Mouse (Mus musculus) c-Kit-positive CD71-negative TER-119-negative erythroid progenitor cells, embryonic 14.5 days (primary cell): ENCODE results near the gene 1520401A03Rik.

ENCODE experiments used
- DNase-seq: peaks from one replicate; pipeline ENCODE4 v3.0.0-alpha.2; 2013; ENCODE audit warnings: low read depth

The 1520401A03Rik gene

DNA sequence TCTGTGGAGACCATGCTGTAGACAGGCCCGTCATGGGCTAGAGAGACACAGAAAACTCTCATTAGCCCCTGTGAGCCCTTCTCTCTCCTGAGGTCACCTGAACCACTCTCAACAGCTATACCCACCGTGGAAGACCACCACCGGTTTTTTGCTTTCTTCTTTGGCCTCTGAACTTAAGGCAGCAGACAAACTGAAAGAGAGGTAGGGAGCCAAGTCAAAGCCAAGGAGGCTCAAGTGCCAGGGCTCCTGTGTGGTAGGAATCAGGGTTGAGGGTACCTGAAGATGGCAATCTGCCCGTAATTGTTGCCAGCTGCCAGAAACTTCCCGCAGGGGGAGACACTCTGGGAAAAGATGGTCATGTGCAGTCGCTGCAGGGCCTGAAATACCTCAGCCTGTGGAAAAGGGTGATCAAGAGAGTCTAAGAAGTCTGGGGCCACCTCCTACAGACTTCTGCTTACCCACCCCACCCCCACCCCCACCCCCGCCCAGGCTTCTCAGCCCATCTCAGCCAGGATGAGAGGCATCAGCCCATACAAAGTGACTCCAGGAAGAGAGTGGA, 52.0 kb downstream of the 1520401A03Rik start:
- DNase-seq, result no peak

DNA sequence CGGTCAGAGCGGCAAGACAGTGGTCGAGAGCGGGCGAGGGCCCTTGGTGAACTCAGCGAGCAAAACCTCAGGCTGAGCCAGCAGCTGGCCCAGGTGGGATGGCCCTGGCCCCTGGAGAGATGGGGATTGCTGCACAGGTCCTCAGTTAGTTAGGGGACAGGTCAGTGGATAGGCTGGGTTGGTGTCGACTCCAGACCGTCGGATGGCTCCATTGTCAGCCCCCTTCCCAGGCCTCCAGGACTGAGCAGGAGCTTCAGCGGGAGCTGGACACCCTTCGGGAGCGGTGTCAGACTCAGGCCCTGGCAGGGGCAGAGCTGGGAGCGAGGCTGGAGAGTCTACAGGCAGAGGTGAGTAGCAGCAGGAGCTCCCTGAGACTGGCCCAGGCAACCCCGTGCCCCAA, 57.1 kb downstream of the 1520401A03Rik start:
- no peak for DNase-seq

DNA sequence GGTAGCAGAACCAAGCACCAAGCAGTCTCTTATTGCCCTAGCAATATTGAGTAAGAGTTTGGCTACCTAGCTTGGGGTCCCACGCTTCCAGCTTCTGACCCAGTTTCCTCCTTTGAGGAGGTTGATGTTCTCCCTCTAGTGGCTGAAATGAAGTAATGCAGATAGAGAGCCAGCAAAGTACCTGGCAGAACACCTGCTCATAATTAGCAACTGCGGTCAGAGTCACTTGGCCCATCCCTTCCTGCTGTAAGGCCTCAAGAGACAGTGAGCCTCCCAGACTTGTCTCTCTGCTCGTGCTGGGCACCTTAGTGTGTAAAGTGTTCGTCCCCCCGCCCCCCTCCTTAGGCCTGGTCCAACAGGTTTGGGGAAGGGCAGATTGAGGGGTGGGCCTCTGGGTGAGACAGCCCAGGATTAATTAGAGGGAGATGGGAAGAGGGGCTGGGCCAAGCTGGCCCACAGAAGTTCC, 58.0 kb downstream of the 1520401A03Rik start:
- DNase-seq, result no peak

DNA sequence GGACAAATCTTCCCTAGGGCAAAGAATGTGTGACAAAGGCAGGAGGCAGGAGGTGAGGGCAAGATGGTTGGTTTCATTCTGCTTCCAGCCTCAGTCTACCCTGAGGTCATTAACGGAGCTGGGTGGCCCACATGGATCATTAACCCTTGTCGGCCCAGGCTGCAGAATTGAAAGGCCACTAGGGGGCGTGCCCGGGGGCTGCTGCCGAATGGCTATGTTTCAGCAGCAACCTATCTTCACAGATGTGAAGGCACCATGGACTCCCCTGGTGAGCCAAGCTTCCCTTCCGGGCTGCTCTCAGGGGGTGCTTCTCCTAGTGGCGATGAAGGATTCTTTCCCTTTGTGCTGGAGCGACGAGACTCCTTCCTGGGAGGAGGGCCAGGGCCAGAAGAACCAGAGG, 61.1 kb downstream of the 1520401A03Rik start:
- no peak for DNase-seq

DNA sequence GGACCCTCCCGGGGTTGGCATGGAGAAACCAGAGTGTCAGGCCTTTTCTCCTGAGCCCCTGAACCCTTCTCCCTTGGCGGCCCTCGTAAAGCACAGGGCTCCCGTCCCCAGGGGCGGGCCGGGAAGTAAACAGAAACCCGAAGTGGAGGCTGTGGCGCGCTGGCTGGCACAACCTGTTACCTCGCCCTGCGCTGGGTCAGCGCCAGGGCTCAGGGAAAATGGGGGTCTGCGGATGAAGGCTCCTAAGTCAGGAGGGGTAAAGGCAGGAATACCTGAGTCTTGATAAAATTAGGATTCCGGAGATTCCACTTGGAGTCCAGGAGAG, 61.7 kb downstream of the 1520401A03Rik start:
- no peak for DNase-seq

DNA sequence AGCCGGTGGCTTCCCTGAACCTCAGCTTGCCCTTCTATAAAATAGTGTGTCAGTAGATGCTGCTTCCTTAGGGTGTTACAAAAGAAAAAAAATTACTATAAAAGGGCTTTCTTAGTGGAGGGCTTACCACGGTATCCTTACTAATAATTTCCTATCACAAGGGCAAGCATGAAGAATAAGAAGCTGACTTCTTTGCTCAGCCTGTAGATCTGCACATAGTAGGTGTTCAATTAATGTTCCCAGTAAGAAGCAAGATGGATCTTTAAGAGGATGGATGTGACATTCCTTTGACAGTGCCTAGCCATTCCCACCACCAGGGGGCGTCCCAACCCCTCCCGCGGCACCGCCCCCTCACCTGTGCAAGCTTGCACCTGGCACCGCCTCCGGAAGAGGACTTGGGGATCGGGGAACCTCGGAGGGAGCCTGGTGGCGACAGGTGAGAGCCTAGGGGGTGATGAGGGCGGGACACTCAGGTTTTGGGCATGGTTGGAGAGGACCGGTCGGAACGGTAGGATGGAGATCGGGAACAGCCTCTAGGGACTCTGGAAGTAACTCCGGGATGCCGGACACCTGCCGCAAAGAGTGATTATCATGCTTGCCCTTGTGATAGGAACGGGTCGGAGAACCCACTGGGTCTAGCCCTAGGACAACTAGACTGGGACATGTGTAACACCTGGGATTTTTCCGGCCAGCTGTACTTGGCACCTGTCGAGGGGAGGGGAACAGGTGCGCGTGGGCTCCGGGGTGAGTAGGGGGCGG, 62.3 kb downstream of the 1520401A03Rik start, which contains the start of gene Bicdl2:
Gene Bicdl2 (plus strand): TSS at position 390 of the 759 bp plus-strand sequence.
- no peak for DNase-seq

DNA sequence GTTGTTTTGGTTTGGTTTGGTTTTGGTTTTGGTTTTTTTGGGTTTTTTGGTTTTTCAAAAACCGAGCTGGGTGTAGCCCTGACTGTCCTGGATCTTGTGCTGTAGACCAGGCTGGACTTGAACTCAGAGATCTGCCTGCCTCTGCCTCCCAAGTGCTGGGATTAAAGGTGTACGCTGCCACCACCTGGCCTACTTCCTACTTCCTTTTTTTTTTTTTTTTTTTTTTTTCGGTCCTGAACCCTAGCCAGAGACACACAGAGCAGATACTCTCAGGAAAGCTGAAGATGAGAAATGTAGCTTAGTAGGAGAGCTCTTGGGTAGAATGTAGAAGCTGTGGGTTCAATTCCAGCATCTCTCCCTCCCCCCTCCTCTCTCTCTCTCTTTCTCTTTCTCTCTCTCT, 64.1 kb downstream of the 1520401A03Rik start:
- no peak for DNase-seq
